Mouse (Mus musculus): ENCODE measurements around the gene Exosc9. TPM values are rescaled to one million over a fixed set of nuclear protein-coding genes. Genes with fewer than 3 reads are reported as not detected.
"Not testable (repeated sequence)": the region's sequence is repeated elsewhere in the genome, so short reads cannot be mapped to it uniquely, and the experiment has no call there.

The Exosc9 gene
- polyA plus RNA-seq, 1 experiment from 2014 or later, result 63.6 TPM

GRCm38 (mm10) chr3:36563666-36564065, 11.3 kb downstream of the Exosc9 start:
- 86% methylated on average over 3 of the region's 3 CpGs for WGBS
- ATAC-seq, result no peak
- peaks cover 44% of the 10 kb centered on the region for H3K36me3 ChIP-seq

GRCm38 (mm10) chr3:36569836-36570235, 17.4 kb downstream of the Exosc9 start:
- Histone ChIP-seq H3K9ac (no peak overlapping the region), H3K9me3 (no peaks in the 10 kb centered on the region), H3K27me3 (replicated peaks) (no peaks in the 10 kb centered on the region), H3K4me2 (replicated peaks) (peak overlapping the region; percentile 85), H3K4me1 (replicated peaks) (0 out of 2 replicates have a peak, but pooled peaks cover 6% of the 10 kb centered on the region), H3K36me3 (peaks cover 24% of the 10 kb centered on the region), H3K4me3 (replicated peaks) (no peak overlapping the region), H3K27ac (no peak overlapping the region)
- WGBS, result 86% methylated on average over 5 of the region's 5 CpGs
- ATAC-seq, result no peak

More at GRCm38 (mm10) chr3:36563666-36564065, 11.3 kb downstream of the Exosc9 start:
- H3K4me1 ChIP-seq (replicated peaks), result no peaks in the 10 kb centered on the region
- no peaks in the 10 kb centered on the region for H3K9me3 ChIP-seq
- no peak overlapping the region for H3K27ac ChIP-seq
- no peak overlapping the region for H3K4me2 ChIP-seq (replicated peaks)
- H3K9ac ChIP-seq, result no peak overlapping the region
- H3K27me3 ChIP-seq (replicated peaks), result no peaks in the 10 kb centered on the region
- H3K4me3 ChIP-seq (replicated peaks), result no peak overlapping the region

- Histone ChIP-seq H3K4me3 (replicated peaks) (peak overlapping the region; percentile 94), H3K27me3 (replicated peaks) (no peaks in the 10 kb centered on the region), H3K4me2 (replicated peaks) (peak overlapping the region; percentile 85), H3K36me3 (peaks cover 16% of the 10 kb centered on the region), H3K9ac (peak overlapping the region; percentile 84), H3K9me3 (no peaks in the 10 kb centered on the region), H3K4me1 (replicated peaks) (0 out of 2 replicates have a peak, but pooled peaks cover 6% of the 10 kb centered on the region), H3K27ac (peak overlapping the region; percentile 79)
- WGBS, result under 1% methylated on average over 46 of the region's 46 CpGs
- ATAC-seq, result peak; percentile 44
Observed at GRCm38 (mm10) chr3:36571361-36571826, 19.0 kb downstream of the Exosc9 start.

- under 1% methylated on average over 60 of the region's 60 CpGs for WGBS
- peak; percentile 100 for ATAC-seq
Observed at GRCm38 (mm10) chr3:36571827-36572378, 19.5 kb downstream of the Exosc9 start, which contains the start of gene Ccna2. Gene Ccna2, minus strand, starts transcription at chr3:36572150.

GRCm38 (mm10) chr3:36598811-36599210, 46.4 kb downstream of the Exosc9 start:
- Histone ChIP-seq H3K4me2 (replicated peaks) (no peak overlapping the region), H3K27me3 (replicated peaks) (no peaks in the 10 kb centered on the region), H3K27ac (no peak overlapping the region), H3K4me3 (replicated peaks) (no peak overlapping the region), H3K9ac (no peak overlapping the region), H3K36me3 (no peaks in the 10 kb centered on the region), H3K4me1 (replicated peaks) (no peaks in the 10 kb centered on the region), H3K9me3 (no peaks in the 10 kb centered on the region)
- 46% methylated on average over 3 of the region's 3 CpGs for WGBS
- no peak for ATAC-seq

More at GRCm38 (mm10) chr3:36571827-36572378, 19.5 kb downstream of the Exosc9 start, which contains the start of gene Ccna2:
- peak within 1 kb of the TSS; percentile 94 for H3K4me3 ChIP-seq (replicated peaks)
- H3K27me3 ChIP-seq (replicated peaks), result no peaks in the 10 kb centered on the region
- H3K9ac ChIP-seq, result peak within 1 kb of the TSS; percentile 84
- 0 out of 2 replicates have a peak, but pooled peaks cover 6% of the 10 kb centered on the region for H3K4me1 ChIP-seq (replicated peaks)
- H3K9me3 ChIP-seq, result no peaks in the 10 kb centered on the region
- H3K4me2 ChIP-seq (replicated peaks), result peak within 1 kb of the TSS; percentile 85
- peaks cover 12% of the 10 kb centered on the region; the same call in 1 of the 2 replicates for H3K36me3 ChIP-seq
- H3K27ac ChIP-seq, result peak within 1 kb of the TSS; percentile 79

GRCm38 (mm10) chr3:36599773-36600172, 47.4 kb downstream of the Exosc9 start:
- H3K4me3 ChIP-seq (replicated peaks); H3K4me1 ChIP-seq (replicated peaks); H3K36me3 ChIP-seq; H3K9me3 ChIP-seq; ATAC-seq; H3K27me3 ChIP-seq (replicated peaks); H3K4me2 ChIP-seq (replicated peaks); H3K27ac ChIP-seq; H3K9ac ChIP-seq: not testable (repeated sequence)
- 89% methylated on average over 8 of the region's 9 CpGs for WGBS

GRCm38 (mm10) chr3:36605894-36606783, 53.7 kb downstream of the Exosc9 start:
- Histone ChIP-seq H3K9me3 (no peaks in the 10 kb centered on the region), H3K4me1 (replicated peaks) (no peaks in the 10 kb centered on the region)

GRCm38 (mm10) chr3:36612687-36613086, 60.3 kb downstream of the Exosc9 start:
- no peaks in the 10 kb centered on the region for H3K36me3 ChIP-seq
- H3K27me3 ChIP-seq (replicated peaks), result no peaks in the 10 kb centered on the region
- no peaks in the 10 kb centered on the region for H3K4me1 ChIP-seq (replicated peaks)
- H3K27ac ChIP-seq, result no peak overlapping the region
- ATAC-seq, result peak; percentile 34
- H3K9me3 ChIP-seq, result no peaks in the 10 kb centered on the region
- 2% methylated on average over 6 of the region's 6 CpGs for WGBS
- peak overlapping the region; percentile 70 for H3K9ac ChIP-seq
- peak overlapping the region; percentile 83 for H3K4me2 ChIP-seq (replicated peaks)
- peak overlapping the region; percentile 72 for H3K4me3 ChIP-seq (replicated peaks)

More at GRCm38 (mm10) chr3:36605894-36606783, 53.7 kb downstream of the Exosc9 start:
- Histone ChIP-seq H3K36me3 (no peaks in the 10 kb centered on the region), H3K9ac (no peak overlapping the region), H3K27ac (no peak overlapping the region), H3K27me3 (replicated peaks) (no peaks in the 10 kb centered on the region), H3K4me2 (replicated peaks) (no peak overlapping the region), H3K4me3 (replicated peaks) (no peak overlapping the region)
- WGBS, result 69% methylated on average over 7 of the region's 7 CpGs
- ATAC-seq, result no peak

- Histone ChIP-seq H3K27me3 (replicated peaks) (no peaks in the 10 kb centered on the region), H3K4me1 (replicated peaks) (no peaks in the 10 kb centered on the region), H3K36me3 (no peaks in the 10 kb centered on the region), H3K9me3 (no peaks in the 10 kb centered on the region), H3K27ac (no peak within 1 kb of the TSS), H3K4me3 (replicated peaks) (peak within 1 kb of the TSS; percentile 72), H3K9ac (peak within 1 kb of the TSS; percentile 70), H3K4me2 (replicated peaks) (peak within 1 kb of the TSS; percentile 83)
- peak; percentile 100 for ATAC-seq
- WGBS, result 4% methylated on average over 38 of the region's 38 CpGs
Observed at GRCm38 (mm10) chr3:36613202-36613907, 60.9 kb downstream of the Exosc9 start, which contains the start of gene Bbs7. Gene Bbs7, minus strand, starts transcription at chr3:36613477.

- Histone ChIP-seq H3K9me3 (no peaks in the 10 kb centered on the region), H3K4me3 (replicated peaks) (no peak overlapping the region), H3K36me3 (no peaks in the 10 kb centered on the region), H3K27me3 (replicated peaks) (no peaks in the 10 kb centered on the region), H3K27ac (no peak overlapping the region), H3K4me2 (replicated peaks) (peak overlapping the region; percentile 83), H3K4me1 (replicated peaks) (no peaks in the 10 kb centered on the region), H3K9ac (no peak overlapping the region)
- WGBS, result 70% methylated on average over 5 of the region's 5 CpGs
- no peak for ATAC-seq
Observed at GRCm38 (mm10) chr3:36613908-36614255, 61.5 kb downstream of the Exosc9 start.
